Mouse (Mus musculus): ENCODE results near the gene Enpp6. TPM values are rescaled to one million over a fixed set of nuclear protein-coding genes. Genes with fewer than 3 reads are reported as not detected.
"Not testable (repeated sequence)": the region's sequence is repeated elsewhere in the genome, so short reads cannot be mapped to it uniquely, and the experiment has no call there.

The Enpp6 gene
- polyA plus RNA-seq, 1 experiment = 5.5 TPM

GRCm38 (mm10) chr8:46995931-46996664, 9.4 kb downstream of the Enpp6 start:
- DNase-seq (ENCODE audit: low read depth) = no peak

- DNase-seq (ENCODE audit: low read depth) = no peak
These were observed 19.0 kb downstream of the Enpp6 start for GRCm38 (mm10) chr8:47005676-47006075.

DNA sequence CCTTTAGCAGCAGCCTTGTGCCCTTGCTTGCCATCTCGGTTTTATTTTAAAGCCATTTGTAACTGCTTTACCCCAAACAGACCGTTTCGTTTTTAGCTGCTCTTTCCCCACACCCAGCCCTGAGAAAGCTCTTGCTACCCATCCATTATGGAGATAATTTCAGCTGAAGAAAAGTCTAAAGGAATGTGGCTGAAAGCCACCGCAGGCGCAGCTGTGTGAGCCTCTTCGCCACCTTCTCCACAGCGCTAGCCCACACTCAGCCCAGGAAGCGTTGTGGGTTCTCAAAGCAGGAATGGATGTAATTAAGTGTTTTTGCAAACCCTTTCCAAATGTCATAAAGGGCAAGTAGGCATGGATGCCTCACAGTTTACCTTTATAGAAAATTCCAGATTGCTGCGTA, 20.1 kb downstream of the Enpp6 start:
- DNase-seq (ENCODE audit: low read depth) = no peak

DNA sequence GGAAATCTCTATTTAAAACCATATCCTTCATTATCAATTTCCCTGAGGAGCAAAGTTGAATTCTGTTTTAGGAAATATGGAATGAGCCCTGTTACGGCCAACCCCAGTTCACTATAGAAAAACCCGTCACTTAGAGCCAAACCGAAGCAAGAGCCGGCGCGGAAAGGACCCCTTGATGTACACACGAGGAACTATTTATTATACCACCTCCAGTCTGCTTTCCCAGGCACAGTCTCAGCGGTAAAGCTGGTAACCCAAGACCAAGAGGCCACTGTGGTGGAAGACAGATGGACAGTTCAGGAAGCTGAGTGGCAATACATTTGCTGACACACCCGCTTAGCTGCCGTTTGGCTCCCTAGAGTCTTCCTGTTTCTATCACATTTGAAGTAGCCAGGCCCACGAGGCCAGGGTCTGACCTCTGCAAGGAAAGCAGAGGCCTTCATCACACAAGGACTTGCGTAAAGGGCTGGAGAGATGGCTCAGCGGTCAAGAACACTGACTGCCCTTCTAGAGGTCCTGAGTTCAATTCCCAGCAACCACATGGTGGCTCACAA, 21.6 kb downstream of the Enpp6 start:
- DNase-seq (ENCODE audit: low read depth) = no peak

DNA sequence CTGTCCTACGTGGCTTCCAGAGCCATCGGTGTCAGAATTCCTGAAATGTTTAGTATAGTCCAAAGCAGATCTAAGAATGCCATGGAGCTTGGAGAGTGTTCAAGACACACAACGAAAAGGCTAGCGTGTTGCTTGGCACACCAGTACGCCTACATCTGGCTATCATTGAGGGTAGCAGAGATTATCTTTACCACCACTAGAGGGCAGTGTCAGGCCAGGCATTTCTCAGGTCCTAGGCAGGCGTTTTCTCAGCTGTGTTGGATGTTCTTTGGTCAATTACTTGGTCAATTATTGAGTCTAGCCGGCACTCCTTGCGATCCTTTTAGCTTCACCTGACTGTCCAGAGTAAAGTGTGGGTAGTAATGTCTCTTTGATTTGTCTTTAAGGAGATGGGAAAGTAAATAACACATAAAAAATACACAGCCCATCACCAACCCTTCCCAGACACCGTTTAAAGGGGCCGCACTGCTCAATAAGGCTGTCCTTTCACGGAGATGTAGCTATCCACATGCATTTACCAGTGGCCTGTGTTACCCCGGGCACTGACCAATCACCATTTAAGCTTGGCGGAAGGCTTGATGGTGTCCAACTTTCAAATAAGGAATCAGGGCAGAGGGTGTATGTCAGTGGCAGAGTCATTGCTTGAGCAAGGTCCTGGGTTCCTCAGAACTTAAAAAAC, 29.7 kb downstream of the Enpp6 start:
- no peak for DNase-seq (ENCODE audit: low read depth)

GRCm38 (mm10) chr8:47021135-47021555, 34.5 kb downstream of the Enpp6 start:
- peak; percentile 50 for DNase-seq (ENCODE audit: low read depth)

- no peak for DNase-seq (ENCODE audit: low read depth)
These were observed 37.9 kb downstream of the Enpp6 start for GRCm38 (mm10) chr8:47024612-47025011.

GRCm38 (mm10) chr8:47026841-47027490, 40.3 kb downstream of the Enpp6 start:
- DNase-seq (ENCODE audit: low read depth) = no peak

DNA sequence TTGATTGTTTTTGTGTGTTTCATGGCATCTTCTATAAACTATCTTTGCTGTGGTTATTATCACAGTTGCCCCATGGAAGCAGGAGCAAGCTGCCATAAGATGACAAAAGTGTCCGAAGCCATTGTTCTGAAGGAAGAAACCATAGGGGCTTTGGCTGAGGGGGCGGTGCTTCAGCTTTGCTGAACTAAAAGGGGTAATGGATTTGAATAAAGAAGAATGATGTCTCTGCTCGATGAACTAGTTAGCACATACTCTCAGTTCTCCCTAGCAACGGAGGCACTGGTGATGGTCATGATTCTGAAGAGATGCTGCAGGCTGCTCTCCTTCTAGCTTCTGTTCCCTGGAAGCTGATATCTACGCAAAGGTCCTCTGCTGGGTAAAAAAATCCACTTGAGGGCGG, 41.8 kb downstream of the Enpp6 start:
- DNase-seq (ENCODE audit: low read depth) = no peak

- DNase-seq (ENCODE audit: low read depth) = no peak
These were observed 43.6 kb downstream of the Enpp6 start for GRCm38 (mm10) chr8:47030321-47030720.

DNA sequence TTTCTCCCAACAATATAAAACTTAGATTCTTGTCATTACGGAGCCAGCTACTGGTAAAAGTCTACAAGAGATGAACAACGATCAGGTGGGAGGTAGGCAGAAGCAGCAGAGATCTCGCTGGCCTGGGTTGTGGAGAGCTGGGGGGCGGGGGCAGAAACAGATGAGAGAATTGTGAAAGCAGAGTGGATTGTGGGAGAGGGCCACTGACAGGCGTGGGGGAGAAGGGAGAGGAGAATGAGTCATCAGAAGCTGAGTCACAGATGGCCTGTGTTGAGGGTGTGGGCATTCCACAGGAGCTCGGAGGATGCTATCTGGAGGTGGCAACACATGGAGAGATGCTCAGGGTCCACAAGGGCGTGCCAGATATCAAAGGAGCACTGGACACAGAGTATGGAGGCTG, 45.4 kb downstream of the Enpp6 start:
- no peak for DNase-seq (ENCODE audit: low read depth)

DNA sequence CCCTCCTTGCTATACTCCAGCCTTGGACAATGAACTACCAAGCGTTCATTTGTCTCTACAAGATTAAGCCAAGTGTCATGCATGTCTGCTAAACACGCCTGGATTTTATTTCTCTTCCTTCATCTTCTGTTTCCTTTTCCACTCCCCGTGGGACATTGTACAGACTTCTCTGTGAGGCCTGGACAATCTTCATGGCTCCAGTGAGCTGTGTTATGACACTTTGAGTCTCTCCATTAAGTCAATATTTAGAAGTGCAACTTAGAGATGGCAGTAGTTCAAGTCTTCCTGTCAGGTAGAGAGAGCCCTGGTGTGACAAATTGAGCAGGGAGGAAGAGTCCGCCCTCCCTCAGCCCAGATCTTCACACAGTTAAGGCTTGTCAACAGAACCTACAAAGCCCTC, 47.3 kb downstream of the Enpp6 start:
- no peak for DNase-seq (ENCODE audit: low read depth)

- no peak for DNase-seq (ENCODE audit: low read depth)
These were observed 49.8 kb downstream of the Enpp6 start for GRCm38 (mm10) chr8:47036501-47036900.

- DNase-seq (ENCODE audit: low read depth) = no peak
These were observed 50.7 kb downstream of the Enpp6 start for GRCm38 (mm10) chr8:47037405-47037804.

GRCm38 (mm10) chr8:47040215-47040614, 53.5 kb downstream of the Enpp6 start:
- DNase-seq (ENCODE audit: low read depth) = not testable (repeated sequence)

- no peak for DNase-seq (ENCODE audit: low read depth)
These were observed 59.7 kb downstream of the Enpp6 start for GRCm38 (mm10) chr8:47046340-47046739.

GRCm38 (mm10) chr8:47047146-47047545, 60.5 kb downstream of the Enpp6 start:
- DNase-seq (ENCODE audit: low read depth) = no peak

DNA sequence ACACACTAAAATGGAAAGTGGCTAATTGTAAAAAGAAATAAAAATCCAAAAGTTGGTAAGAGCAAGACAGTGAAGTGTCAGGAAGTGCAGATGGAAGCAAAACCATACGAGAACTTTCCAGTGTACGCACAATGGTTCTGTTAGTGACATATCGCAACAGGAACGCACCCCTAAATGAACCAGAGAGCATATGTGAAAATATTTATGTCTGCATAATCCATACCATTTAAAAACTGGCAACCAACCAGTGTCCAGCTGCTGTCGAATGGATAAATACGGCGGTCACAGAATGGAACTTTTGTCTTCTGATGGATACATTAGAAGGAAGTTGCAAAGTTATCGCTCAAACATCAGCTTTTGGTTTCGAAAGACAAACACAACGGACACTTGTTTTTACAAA, 61.9 kb downstream of the Enpp6 start:
- no peak for DNase-seq (ENCODE audit: low read depth)

- DNase-seq (ENCODE audit: low read depth) = no peak
These were observed 66.0 kb downstream of the Enpp6 start for GRCm38 (mm10) chr8:47052643-47053042.

GRCm38 (mm10) chr8:47056086-47056485, 69.4 kb downstream of the Enpp6 start:
- no peak for DNase-seq (ENCODE audit: low read depth)

- no peak for DNase-seq (ENCODE audit: low read depth)
These were observed 71.8 kb downstream of the Enpp6 start for GRCm38 (mm10) chr8:47058526-47058925.

- no peak for DNase-seq (ENCODE audit: low read depth)
These were observed 72.3 kb downstream of the Enpp6 start for GRCm38 (mm10) chr8:47058971-47059370.

Data from gonadal fat pad, adult 2 months (tissue).